Mouse (Mus musculus) midbrain, embryonic 11.5 days (tissue): ENCODE results near the gene Tmem233. TPM values are rescaled to one million over a fixed set of nuclear protein-coding genes. Genes with fewer than 3 reads are reported as not detected.

ENCODE experiments used
- ATAC-seq: fragments of 200-750 bp; cut with Nextera tagmentation; 2 replicates; pipeline ENCODE4 v1.8.0; 2017; ENCODE audit warnings: moderate TSS enrichment, moderate library complexity; ENCODE audit not compliant: low FRiP score
- DNase-seq: peaks from one replicate; pipeline ENCODE4 v3.0.0; 2015; ENCODE audit warnings: low spot score; ENCODE audit errors: missing footprints
- H3K27ac ChIP-seq: fragments of 300-500 bp; sonication (generic); 2 replicates; pipeline ENCODE4 v1.5.1; 2014; ENCODE audit warnings: low read depth, low read length
- H3K27me3 ChIP-seq: fragments of 300-500 bp; sonication (generic); 2 replicates; pipeline ENCODE4 v1.6.1; 2014; ENCODE audit warnings: mild to moderate bottlenecking, low read length, moderate library complexity, mixed read lengths; ENCODE audit not compliant: control insufficient read depth, insufficient read depth
- H3K36me3 ChIP-seq: fragments of 300-500 bp; sonication (generic); 2 replicates; pipeline ENCODE4 v1.6.1; 2014; ENCODE audit warnings: mild to moderate bottlenecking, low read length, moderate library complexity, mixed read lengths; ENCODE audit not compliant: control insufficient read depth, insufficient read depth
- H3K4me1 ChIP-seq: fragments of 300-500 bp; sonication (generic); 2 replicates; pipeline ENCODE4 v1.6.1; 2014; ENCODE audit warnings: low read length; ENCODE audit not compliant: control insufficient read depth, insufficient read depth
- H3K4me2 ChIP-seq: fragments of 300-500 bp; sonication (generic); 2 replicates; pipeline ENCODE4 v1.6.1; 2014; ENCODE audit warnings: mild to moderate bottlenecking, moderate library complexity
- H3K4me3 ChIP-seq: fragments of 300-500 bp; sonication (generic); 2 replicates; pipeline ENCODE4 v1.5.1; 2014; ENCODE audit warnings: low read depth, low read length
- H3K9ac ChIP-seq: fragments of 300-500 bp; sonication (generic); 2 replicates; pipeline ENCODE4 v1.6.1; 2014; ENCODE audit warnings: low read length
- H3K9me3 ChIP-seq: fragments of 300-500 bp; sonication (generic); 2 replicates; pipeline ENCODE4 v1.6.1; 2016; ENCODE audit warnings: low read length; ENCODE audit not compliant: control insufficient read depth
- WGBS: fragments of 180-500 bp; shearing (Covaris S2); extraction: QIAGEN DNeasy Blood & Tissue Kit; methylation state at CpG from one replicate; pipeline ENCODE4 v1.1.7; 2014; 5-methylcytosine and 5-hydroxymethylcytosine counted together
- polyA plus RNA-seq: library from polyadenylated mRNA; unstranded; fragments of >200 nt; fragmentation: Nextera tagmentation; extraction: Ambion mirVana; gene quantifications from 2 replicates; pipeline ENCODE4 v1.2.1, GENCODE M21; 2014

Tmem233 gene
- polyA plus RNA-seq, 1 experiment from 2014 or later = not detected

GRCm38 (mm10) chr5:116014237-116014636, 68.8 kb downstream of the Tmem233 start:
- DNase-seq (peak; percentile 78), ATAC-seq (no peak)
- no peak overlapping the region for H3K4me2 ChIP-seq
- no peak overlapping the region for H3K9ac ChIP-seq
- no peak overlapping the region for H3K27ac ChIP-seq
- peaks cover 43% of the 10 kb centered on the region for H3K36me3 ChIP-seq
- no peak overlapping the region for H3K4me3 ChIP-seq
- H3K27me3 ChIP-seq = no peaks in the 10 kb centered on the region
- no peaks in the 10 kb centered on the region for H3K4me1 ChIP-seq
- no peaks in the 10 kb centered on the region for H3K9me3 ChIP-seq
- WGBS = 94% methylated on average over 11 of the region's 11 CpGs

- Histone ChIP-seq H3K4me3 (no peak overlapping the region), H3K4me2 (no peak overlapping the region), H3K27ac (no peak overlapping the region), H3K36me3 (peaks cover 41% of the 10 kb centered on the region), H3K27me3 (no peaks in the 10 kb centered on the region), H3K4me1 (no peaks in the 10 kb centered on the region), H3K9ac (no peak overlapping the region), H3K9me3 (no peaks in the 10 kb centered on the region)
- WGBS = 85% methylated on average over 8 of the region's 8 CpGs
- ATAC-seq = no peak
- peak; percentile 71 for DNase-seq
These were observed 69.2 kb downstream of the Tmem233 start for GRCm38 (mm10) chr5:116013821-116014220.

GRCm38 (mm10) chr5:116012503-116012902, 70.5 kb downstream of the Tmem233 start:
- Histone ChIP-seq H3K4me1 (no peaks in the 10 kb centered on the region), H3K27me3 (no peaks in the 10 kb centered on the region), H3K9ac (no peak overlapping the region), H3K4me3 (no peak overlapping the region), H3K9me3 (no peaks in the 10 kb centered on the region), H3K36me3 (peaks cover 33% of the 10 kb centered on the region), H3K27ac (no peak overlapping the region), H3K4me2 (no peak overlapping the region)
- 95% methylated on average over 7 of the region's 7 CpGs for WGBS
- ATAC-seq = no peak
- peak; percentile 33 for DNase-seq

GRCm38 (mm10) chr5:116011700-116012099, 71.3 kb downstream of the Tmem233 start:
- H3K4me2 ChIP-seq = no peak overlapping the region
- H3K4me3 ChIP-seq = no peak overlapping the region
- ATAC-seq (no peak), DNase-seq (no peak)
- WGBS = 91% methylated on average over 7 of the region's 7 CpGs
- no peak overlapping the region for H3K9ac ChIP-seq
- no peaks in the 10 kb centered on the region for H3K4me1 ChIP-seq
- H3K9me3 ChIP-seq = no peaks in the 10 kb centered on the region
- no peaks in the 10 kb centered on the region for H3K27me3 ChIP-seq
- peaks cover 28% of the 10 kb centered on the region for H3K36me3 ChIP-seq
- no peak overlapping the region for H3K27ac ChIP-seq

GRCm38 (mm10) chr5:116009884-116010627, 73.0 kb downstream of the Tmem233 start:
- DNase-seq = no peak
- Histone ChIP-seq H3K36me3 (peaks cover 19% of the 10 kb centered on the region), H3K9me3 (no peaks in the 10 kb centered on the region), H3K9ac (no peak overlapping the region), H3K4me2 (no peak overlapping the region), H3K27ac (no peak overlapping the region), H3K27me3 (no peaks in the 10 kb centered on the region), H3K4me3 (no peak overlapping the region), H3K4me1 (no peaks in the 10 kb centered on the region)
- WGBS = 82% methylated on average over 2 of the region's 2 CpGs
- no peak for ATAC-seq

GRCm38 (mm10) chr5:116009091-116009851, 73.8 kb downstream of the Tmem233 start:
- Histone ChIP-seq H3K36me3 (peaks cover 13% of the 10 kb centered on the region), H3K4me1 (no peaks in the 10 kb centered on the region), H3K4me2 (no peak overlapping the region), H3K9ac (no peak overlapping the region), H3K4me3 (no peak overlapping the region), H3K27me3 (no peaks in the 10 kb centered on the region), H3K9me3 (no peaks in the 10 kb centered on the region), H3K27ac (no peak overlapping the region)
- DNase-seq = no peak
- WGBS = 76% methylated on average over 15 of the region's 15 CpGs
- no peak for ATAC-seq

- no peaks in the 10 kb centered on the region for H3K9me3 ChIP-seq
- WGBS = 89% methylated on average over 13 of the region's 13 CpGs
- no peak for DNase-seq
- no peak overlapping the region for H3K9ac ChIP-seq
- no peak overlapping the region for H3K4me2 ChIP-seq
- H3K4me1 ChIP-seq = no peaks in the 10 kb centered on the region
- ATAC-seq = no peak
- no peak overlapping the region for H3K27ac ChIP-seq
- H3K4me3 ChIP-seq = no peak overlapping the region
- H3K36me3 ChIP-seq = peaks cover 2% of the 10 kb centered on the region
- H3K27me3 ChIP-seq = no peaks in the 10 kb centered on the region
These were observed 75.3 kb downstream of the Tmem233 start for GRCm38 (mm10) chr5:116007723-116008122.

GRCm38 (mm10) chr5:116006324-116007099, 76.5 kb downstream of the Tmem233 start:
- H3K36me3 ChIP-seq = peaks cover 2% of the 10 kb centered on the region
- no peak overlapping the region for H3K9ac ChIP-seq
- DNase-seq (no peak), ATAC-seq (no peak)
- H3K4me2 ChIP-seq = no peak overlapping the region
- H3K4me1 ChIP-seq = no peaks in the 10 kb centered on the region
- H3K4me3 ChIP-seq = no peak overlapping the region
- no peaks in the 10 kb centered on the region for H3K27me3 ChIP-seq
- no peaks in the 10 kb centered on the region for H3K9me3 ChIP-seq
- WGBS = 57% methylated on average over 22 of the region's 22 CpGs
- no peak overlapping the region for H3K27ac ChIP-seq

- Histone ChIP-seq H3K9me3 (no peaks in the 10 kb centered on the region), H3K36me3 (peaks cover 2% of the 10 kb centered on the region), H3K4me3 (no peak overlapping the region), H3K27ac (no peak overlapping the region), H3K4me2 (no peak overlapping the region), H3K27me3 (no peaks in the 10 kb centered on the region), H3K9ac (no peak overlapping the region), H3K4me1 (no peaks in the 10 kb centered on the region)
- no peak for ATAC-seq
- 87% methylated on average over 10 of the region's 10 CpGs for WGBS
- no peak for DNase-seq
These were observed 78.8 kb downstream of the Tmem233 start for GRCm38 (mm10) chr5:116004271-116004670.
